Mouse (Mus musculus) fat pad, adult 2 months (tissue): ENCODE measurements at regions not wholly inside any gene's neighbourhood (a gene's known extent, or its start where the extent isn't known, plus 50 kb on each side); places are given as distances from the start of the nearest gene placed in this dataset.

Experiments
- DNase-seq: peaks from one replicate; pipeline ENCODE4 v3.0.0-alpha.2; 2011; ENCODE audit warnings: low read depth, low spot score; ENCODE audit errors: extremely low read depth

- no peak for DNase-seq
These were observed 346.2 kb upstream of the Zmiz1 start for GRCm38 (mm10) chr14:25112832-25113231.

- no peak for DNase-seq
These were observed 345.7 kb upstream of the Zmiz1 start for GRCm38 (mm10) chr14:25113326-25113725.

- DNase-seq = no peak
These were observed 342.6 kb upstream of the Zmiz1 start for GRCm38 (mm10) chr14:25116424-25116823.

DNA sequence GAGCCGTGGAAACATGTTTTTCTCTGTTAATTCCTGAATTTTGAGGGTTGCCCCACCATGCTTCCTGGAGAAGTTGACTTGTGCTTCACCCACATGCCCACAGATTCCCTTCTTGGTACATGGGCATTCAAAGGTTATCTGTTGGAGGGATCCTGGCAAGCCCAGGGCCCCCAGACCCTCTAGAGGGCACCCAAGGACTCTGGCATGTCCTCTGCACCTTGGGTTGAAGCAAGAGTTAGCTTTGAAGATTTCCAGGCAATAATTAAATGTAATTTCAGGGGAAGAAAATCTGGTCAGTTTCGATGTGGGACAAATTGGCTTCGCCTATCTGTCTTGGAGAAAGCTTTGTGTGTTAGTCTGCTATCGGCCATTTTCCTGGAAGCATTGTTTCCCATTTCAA lies 339.0 kb upstream of the Zmiz1 start:
- DNase-seq = no peak

DNA sequence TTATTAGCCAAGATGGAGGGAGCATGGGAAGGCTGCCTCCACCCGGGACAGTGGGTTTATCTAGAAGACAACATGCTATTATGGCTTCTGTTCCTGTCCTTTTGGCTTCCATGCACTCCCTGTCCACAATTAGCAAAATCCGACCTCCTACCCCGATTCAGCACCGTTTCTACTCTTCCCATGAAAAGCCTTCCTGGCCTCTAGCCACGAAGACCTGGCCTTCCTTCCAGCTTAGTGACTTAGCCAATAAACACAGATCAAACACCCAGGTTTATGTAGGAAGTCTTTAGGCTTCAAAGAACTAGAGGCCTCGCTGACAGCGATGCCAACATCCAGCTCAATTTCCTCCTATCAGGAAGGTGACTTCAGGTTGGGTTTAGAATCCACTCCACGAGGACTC lies 338.5 kb upstream of the Zmiz1 start:
- DNase-seq = no peak

- no peak for DNase-seq
These were observed 335.9 kb upstream of the Zmiz1 start for GRCm38 (mm10) chr14:25122971-25123535.

DNA sequence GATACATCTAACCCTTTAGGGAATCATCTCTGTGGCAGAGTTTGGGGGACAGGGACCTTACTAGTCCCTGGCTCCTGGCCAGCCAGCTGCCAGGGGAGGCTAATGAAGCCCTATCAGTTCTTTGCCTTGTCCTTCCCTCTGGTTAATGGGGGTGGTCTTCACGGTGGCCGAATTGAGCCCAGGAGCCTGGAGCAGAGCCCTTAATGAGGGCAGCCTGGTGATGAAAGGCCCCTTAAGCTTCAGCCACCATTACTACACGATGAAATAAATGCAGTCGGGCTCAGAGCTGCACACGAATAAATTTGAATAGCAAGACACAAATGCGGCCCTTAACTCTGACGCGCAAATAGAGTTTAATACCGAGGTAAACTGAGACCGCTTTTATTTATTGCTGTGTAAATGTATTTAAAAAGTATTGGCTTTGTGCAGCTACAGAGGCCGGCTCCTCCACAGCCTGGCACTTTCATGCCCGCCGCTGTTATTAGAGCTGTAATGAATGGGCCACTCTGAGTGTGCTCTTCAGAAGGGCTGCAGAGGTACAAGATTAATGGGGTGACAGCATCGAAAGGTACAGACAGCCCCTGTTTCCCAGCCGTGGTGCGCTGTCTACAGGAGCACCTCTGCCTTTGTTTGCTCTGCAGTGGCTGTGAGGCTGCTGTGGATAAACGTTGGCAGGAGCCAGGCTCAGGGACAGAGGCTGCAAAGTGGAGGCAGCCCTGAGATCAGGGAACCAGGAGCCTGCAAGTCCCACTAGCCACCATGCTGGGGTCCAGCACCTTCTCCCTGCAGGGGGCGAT lies 335.2 kb upstream of the Zmiz1 start:
- no peak for DNase-seq

- DNase-seq = no peak
These were observed 332.4 kb upstream of the Zmiz1 start for GRCm38 (mm10) chr14:25126544-25126943.

DNA sequence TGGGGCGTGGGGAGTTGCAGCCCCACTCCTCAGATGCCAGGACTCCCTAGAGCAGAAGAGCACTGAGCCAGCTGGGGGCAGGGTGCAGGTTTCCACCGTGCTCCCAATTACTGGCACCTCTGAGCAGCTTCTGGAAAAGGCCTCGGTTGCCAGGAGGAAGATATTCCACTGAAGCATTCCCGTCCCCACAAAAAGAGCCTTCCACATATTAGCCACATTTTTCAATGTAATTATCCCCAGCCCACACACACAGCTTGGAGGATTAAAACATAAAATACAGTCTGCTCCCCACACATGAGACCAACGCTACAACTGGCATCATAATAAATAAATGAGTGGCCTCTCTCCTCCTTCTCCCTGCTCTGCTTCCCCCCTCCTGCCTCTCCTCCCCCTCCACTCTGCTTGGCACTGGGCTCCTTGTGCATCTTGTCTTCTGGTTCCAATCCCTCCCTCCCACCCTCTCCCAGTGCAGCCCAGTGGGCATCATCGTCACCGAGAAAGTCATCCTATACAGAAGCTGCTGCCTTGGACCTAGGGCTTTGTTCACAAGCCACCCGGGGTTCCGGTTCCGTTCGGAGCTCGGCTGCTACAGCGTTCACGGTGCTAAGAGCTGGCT lies 331.3 kb upstream of the Zmiz1 start:
- no peak for DNase-seq

DNA sequence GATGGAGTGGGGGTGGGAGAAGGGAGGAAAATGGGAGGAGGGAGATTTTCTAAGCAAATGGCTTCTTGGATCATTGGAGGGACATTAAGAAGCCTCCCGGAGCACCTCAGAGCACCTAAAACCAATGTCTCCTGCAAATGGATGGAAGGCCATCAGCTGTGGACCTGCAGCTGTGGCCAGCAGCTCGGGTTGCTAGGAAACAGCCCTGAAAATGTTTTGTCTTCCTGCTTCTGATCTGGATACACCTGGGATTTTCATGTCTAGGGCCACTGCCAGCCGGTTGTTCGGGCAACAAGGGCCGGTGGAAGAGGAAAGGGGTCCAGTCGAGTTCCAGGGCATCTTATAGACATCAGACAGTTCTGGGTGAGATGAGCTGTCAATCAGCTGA lies 330.8 kb upstream of the Zmiz1 start:
- no peak for DNase-seq

DNA sequence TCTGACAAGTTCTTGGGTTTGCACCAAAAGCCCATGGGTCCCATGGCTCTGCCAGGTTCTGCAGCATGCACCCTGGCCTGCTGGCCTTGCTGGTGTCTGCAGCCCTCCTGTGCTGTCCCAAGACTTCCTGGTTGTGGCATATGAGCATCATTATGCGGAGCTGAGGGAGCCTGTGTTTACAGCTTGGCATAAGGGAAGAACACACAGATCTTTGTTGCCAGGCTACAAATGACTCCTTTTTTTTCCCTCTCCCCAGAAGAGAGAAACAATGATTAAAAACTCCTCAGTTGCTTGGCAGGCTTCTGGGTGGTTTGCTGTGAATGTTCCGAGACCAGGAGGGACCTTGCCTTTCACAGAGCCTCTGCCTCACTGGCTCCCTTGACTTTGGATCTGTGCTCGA lies 323.6 kb upstream of the Zmiz1 start:
- DNase-seq = no peak

DNA sequence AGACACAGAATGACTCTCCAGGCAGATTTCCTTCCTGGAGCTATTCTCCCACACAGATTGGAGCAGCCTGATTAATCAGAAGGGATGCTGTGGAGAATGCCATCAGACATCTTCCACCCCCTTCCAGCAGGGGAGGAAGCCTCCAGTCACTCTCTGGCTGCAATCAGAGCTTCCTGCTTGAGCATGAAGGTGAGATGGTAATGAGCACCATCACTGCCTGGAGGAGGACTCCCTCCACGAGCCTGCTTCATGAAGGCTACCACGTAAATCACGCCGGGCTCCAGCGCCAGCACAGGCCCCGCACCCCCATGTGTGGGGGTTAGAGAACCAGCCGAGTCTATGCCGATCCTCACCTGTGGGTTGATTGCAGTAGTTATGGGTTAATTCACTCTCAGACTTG lies 321.7 kb upstream of the Zmiz1 start:
- no peak for DNase-seq

- peak; percentile 73 for DNase-seq
These were observed 320.5 kb upstream of the Zmiz1 start for GRCm38 (mm10) chr14:25138485-25138884.

GRCm38 (mm10) chr14:25141933-25142332 lies 317.1 kb upstream of the Zmiz1 start:
- no peak for DNase-seq

- DNase-seq = no peak
These were observed 315.9 kb upstream of the Zmiz1 start for GRCm38 (mm10) chr14:25143051-25143450.

- no peak for DNase-seq
These were observed 311.3 kb upstream of the Zmiz1 start for GRCm38 (mm10) chr14:25147731-25148130.

- no peak for DNase-seq
These were observed 308.0 kb upstream of the Zmiz1 start for GRCm38 (mm10) chr14:25150968-25151367.

DNA sequence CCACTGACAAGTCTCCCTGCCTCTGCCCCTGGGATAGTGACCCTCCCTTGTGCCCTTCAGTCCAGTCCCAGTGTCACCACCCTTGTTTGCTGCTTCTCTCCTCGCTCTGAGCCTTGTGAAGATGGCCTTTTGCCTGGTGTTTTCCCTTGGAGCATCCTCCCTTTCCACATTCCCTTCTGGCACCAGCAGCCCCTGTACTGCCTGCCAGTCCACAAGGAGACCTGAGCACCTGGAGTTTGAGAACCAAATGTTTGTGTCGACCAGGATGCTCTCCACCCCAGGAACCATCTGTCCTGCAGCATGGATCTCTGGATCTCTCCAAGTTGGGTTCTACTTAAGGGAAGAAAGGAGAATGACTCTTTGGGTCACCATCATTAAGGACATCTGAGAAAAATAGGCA lies 307.5 kb upstream of the Zmiz1 start:
- DNase-seq = no peak

GRCm38 (mm10) chr14:25153573-25153972 lies 305.4 kb upstream of the Zmiz1 start:
- DNase-seq = no peak

GRCm38 (mm10) chr14:25154180-25154579 lies 304.8 kb upstream of the Zmiz1 start:
- no peak for DNase-seq

- DNase-seq = no peak
These were observed 303.8 kb upstream of the Zmiz1 start for GRCm38 (mm10) chr14:25155008-25155783.

GRCm38 (mm10) chr14:25156171-25156570 lies 302.8 kb upstream of the Zmiz1 start:
- no peak for DNase-seq
